Mouse (Mus musculus): ENCODE measurements at regions not wholly inside any gene's neighbourhood (a gene's known extent, or its start where the extent isn't known, plus 50 kb on each side); places are given as distances from the start of the nearest gene placed in this dataset.

DNA sequence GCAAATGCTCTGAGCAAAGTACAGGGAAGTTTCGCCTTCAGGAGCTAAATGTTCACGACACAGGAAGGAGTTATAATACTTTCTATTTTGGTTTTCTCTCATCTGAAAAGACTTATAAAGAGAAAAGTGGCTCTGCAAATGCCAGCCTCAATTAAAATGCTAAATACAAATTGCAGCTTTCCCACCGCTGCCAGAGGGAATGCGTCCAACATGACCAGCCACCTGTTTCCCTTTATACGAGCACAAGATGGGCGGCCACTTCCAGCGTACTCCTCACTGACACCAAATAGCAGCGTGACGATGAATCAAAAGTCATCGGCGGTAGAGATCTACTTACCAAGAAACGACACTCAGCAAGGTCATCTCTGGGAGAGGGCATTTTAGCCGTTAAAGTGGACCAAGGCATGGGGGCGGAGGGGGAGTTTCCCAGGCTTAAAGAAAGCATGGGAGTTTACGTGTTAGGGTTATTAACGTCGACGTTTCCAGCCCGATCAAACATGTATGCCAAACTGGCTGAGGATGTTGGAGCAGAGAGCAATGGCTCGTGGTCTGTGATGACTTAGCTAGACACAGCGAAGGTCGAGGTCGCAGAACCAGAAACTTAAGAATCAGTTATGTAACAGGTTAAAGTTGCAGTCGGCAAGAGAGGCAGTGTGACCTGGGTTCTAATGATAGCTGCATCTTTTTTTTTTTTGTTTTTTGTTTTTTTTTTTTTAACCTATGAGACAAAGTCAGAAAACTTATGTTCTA is 59.6 kb upstream of the Nrip1 start:
- TF ChIP-seq SRF (IDR thresholded peaks at IDR 0.05; ENCODE audit: control insufficient read depth, insufficient read length, low read depth) (no peak), TCF3 (IDR thresholded peaks at IDR 0.05; ENCODE audit: insufficient read length, low read depth) (no peak), POLR2A (IDR thresholded peaks at IDR 0.05; ENCODE audit: insufficient read length, low read depth) (no peak), MAX (IDR thresholded peaks at IDR 0.05; ENCODE audit: low read depth) (no peak), USF1 (IDR thresholded peaks at IDR 0.05; ENCODE audit: low read depth) (no peak), TCF12 (IDR thresholded peaks at IDR 0.05; ENCODE audit: insufficient read depth, poor library complexity, severe bottlenecking) (no peak), E2F4 (IDR thresholded peaks at IDR 0.05; ENCODE audit: insufficient read depth) (no peak), MYOD1 (IDR thresholded peaks at IDR 0.05; ENCODE audit: control insufficient read depth in 1 of 3, insufficient read length in 2 of 3, low read depth in 2 of 3) (peak in 1 of 3 experiments; percentile 53), MYOG (IDR thresholded peaks at IDR 0.05; ENCODE audit: control insufficient read depth in 1 of 3, insufficient read depth in 1 of 3, insufficient read length in 2 of 3, low read depth in 2 of 3) (no peak), POLR2AphosphoS2 (IDR thresholded peaks at IDR 0.05; ENCODE audit: insufficient read length, low read depth) (no peak), CEBPB (IDR thresholded peaks at IDR 0.05; ENCODE audit: insufficient read depth, poor library complexity, severe bottlenecking) (no peak), REST (IDR thresholded peaks at IDR 0.05; ENCODE audit: insufficient read depth, insufficient read length) (no peak)

All from myocyte (in vitro differentiated cells).